Mouse (Mus musculus) liver, embryonic 11.5 days (tissue): ENCODE measurements around the gene Dnah7a. TPM values are rescaled to one million over a fixed set of nuclear protein-coding genes. Genes with fewer than 3 reads are reported as not detected.
A peak's percentile ranks its signal among the peaks of the same experiment; 100 is the strongest.
"Not testable (repeated sequence)": the region's sequence is repeated elsewhere in the genome, so short reads cannot be mapped to it uniquely, and the experiment has no call there.

Experiments used
- ATAC-seq: fragments of 200-750 bp; cut with Nextera tagmentation; replicated peaks from 2 replicates; pipeline ENCODE4 v1.8.0; 2017; ENCODE audit warnings: moderate number of reproducible peaks, mild to moderate bottlenecking, moderate TSS enrichment, moderate library complexity; ENCODE audit not compliant: low FRiP score
- DNase-seq: peaks from one replicate; pipeline ENCODE4 v3.0.0-alpha.2; 2017; ENCODE audit warnings: low spot score
- H3K27ac ChIP-seq: fragments of 300-500 bp; sonication (generic); 2 replicates; pipeline ENCODE4 v1.5.1; 2014; ENCODE audit warnings: mild to moderate bottlenecking, low read depth, low read length, control low read depth
- H3K27me3 ChIP-seq: fragments of 300-500 bp; sonication (generic); replicated peaks from 2 replicates; pipeline ENCODE4 v1.6.1; 2014; ENCODE audit warnings: low read length, mixed read lengths; ENCODE audit not compliant: control insufficient read depth, insufficient read depth
- H3K36me3 ChIP-seq: fragments of 300-500 bp; sonication (generic); 2 replicates; pipeline ENCODE4 v1.6.1; 2014; ENCODE audit warnings: mild to moderate bottlenecking, low read length, moderate library complexity, mixed read lengths; ENCODE audit not compliant: control insufficient read depth, insufficient read depth
- H3K4me1 ChIP-seq: fragments of 300-500 bp; sonication (generic); replicated peaks from 2 replicates; pipeline ENCODE4 v1.6.1; 2014; ENCODE audit warnings: low read length, mixed read lengths; ENCODE audit not compliant: control insufficient read depth, insufficient read depth
- H3K4me2 ChIP-seq: fragments of 300-500 bp; sonication (generic); 2 replicates; pipeline ENCODE4 v1.6.1; 2014; ENCODE audit warnings: mild to moderate bottlenecking, control low read depth, moderate library complexity
- H3K4me3 ChIP-seq: fragments of 300-500 bp; sonication (generic); 2 replicates; pipeline ENCODE4 v1.5.1; 2014; ENCODE audit warnings: low read depth, low read length, control low read depth
- H3K9ac ChIP-seq: fragments of 300-500 bp; sonication (generic); 2 replicates; pipeline ENCODE4 v1.6.1; 2014; ENCODE audit warnings: low read depth, low read length, control low read depth
- H3K9me3 ChIP-seq: fragments of 300-500 bp; sonication (generic); 2 replicates; pipeline ENCODE4 v1.6.1; 2016; ENCODE audit warnings: low read length, inconsistent platforms, mixed read lengths; ENCODE audit not compliant: control insufficient read depth
- WGBS: fragments of 180-500 bp; shearing (Covaris S2); extraction: QIAGEN DNeasy Blood & Tissue Kit; methylation state at CpG from one replicate; pipeline ENCODE4 v1.1.7; 2014; 5-methylcytosine and 5-hydroxymethylcytosine counted together
- microRNA-seq: library from miRNA; unstranded; fragments of <30 nt; microRNA quantifications from one replicate; pipeline ENCODE4, GENCODE M21; 2017; ENCODE audit warnings: borderline number of aligned reads
- polyA plus RNA-seq: library from polyadenylated mRNA; unstranded; fragments of >200 nt; fragmentation: Nextera tagmentation; extraction: Ambion mirVana; gene quantifications from 2 replicates; pipeline ENCODE4 v1.2.1, GENCODE M21; 2014

Dnah7a gene
- polyA plus RNA-seq, 1 experiment from 2014 or later, result 0.48 TPM

GRCm38 (mm10) chr1:53384085-53384688 is 322.4 kb downstream of the Dnah7a start:
- H3K36me3 ChIP-seq, result no peaks in the 10 kb centered on the region
- WGBS, result 81% methylated on average over 6 of the region's 6 CpGs

GRCm38 (mm10) chr1:53377731-53378130 is 328.9 kb downstream of the Dnah7a start:
- Histone ChIP-seq H3K4me3 (no peak overlapping the region), H3K27me3 (no peaks in the 10 kb centered on the region), H3K9me3 (no peaks in the 10 kb centered on the region), H3K4me1 (no peaks in the 10 kb centered on the region), H3K9ac (no peak overlapping the region), H3K36me3 (no peaks in the 10 kb centered on the region), H3K4me2 (no peak overlapping the region), H3K27ac (no peak overlapping the region)
- 73% methylated on average over 3 of the region's 3 CpGs for WGBS
- no peak for ATAC-seq
- DNase-seq, result no peak

More at GRCm38 (mm10) chr1:53384085-53384688, 322.4 kb downstream of the Dnah7a start:
- H3K9me3 ChIP-seq, result no peaks in the 10 kb centered on the region
- no peaks in the 10 kb centered on the region for H3K27me3 ChIP-seq
- no peak overlapping the region for H3K9ac ChIP-seq
- no peak overlapping the region for H3K27ac ChIP-seq
- ATAC-seq (no peak), DNase-seq (no peak)
- no peak overlapping the region for H3K4me3 ChIP-seq
- H3K4me2 ChIP-seq, result no peak overlapping the region
- H3K4me1 ChIP-seq, result no peaks in the 10 kb centered on the region

GRCm38 (mm10) chr1:53375965-53376364 is 330.6 kb downstream of the Dnah7a start:
- H3K9ac ChIP-seq, H3K4me3 ChIP-seq, ATAC-seq, H3K9me3 ChIP-seq, H3K27me3 ChIP-seq, H3K36me3 ChIP-seq, H3K4me2 ChIP-seq, DNase-seq, H3K27ac ChIP-seq, H3K4me1 ChIP-seq: not testable (repeated sequence)
- WGBS, result 79% methylated on average over 2 of the region's 2 CpGs

- DNase-seq (no peak), ATAC-seq (no peak)
- H3K4me1 ChIP-seq, result no peaks in the 10 kb centered on the region
Measured at GRCm38 (mm10) chr1:53358988-53359387, 347.6 kb downstream of the Dnah7a start.

GRCm38 (mm10) chr1:53352327-53353261 is 354.0 kb downstream of the Dnah7a start, which contains the start of the genes Asdurf, Gm28551 and Asnsd1:
Gene Asdurf (minus strand): TSS chr1:53352619.
Gene Gm28551 (minus strand): TSS chr1:53352667.
Gene Asnsd1 (minus strand): TSS chr1:53352752.
- Histone ChIP-seq H3K27ac (peak within 1 kb of the TSS; percentile 86), H3K27me3 (no peaks in the 10 kb centered on the region), H3K9me3 (no peaks in the 10 kb centered on the region), H3K4me3 (peak within 1 kb of the TSS; percentile 92), H3K36me3 (peaks cover 4% of the 10 kb centered on the region; the same call in 1 of the 2 replicates), H3K4me2 (peak within 1 kb of the TSS; percentile 66), H3K9ac (peak within 1 kb of the TSS; percentile 91), H3K4me1 (peaks cover 4% of the 10 kb centered on the region; the same call in 1 of the 2 replicates)
- ATAC-seq, result peak; percentile 100
- WGBS, result under 1% methylated on average over 44 of the region's 44 CpGs
- DNase-seq, result peak; percentile 95

More at GRCm38 (mm10) chr1:53358988-53359387, 347.6 kb downstream of the Dnah7a start:
- no peaks in the 10 kb centered on the region for H3K36me3 ChIP-seq
- H3K9me3 ChIP-seq, result no peaks in the 10 kb centered on the region
- no peak overlapping the region for H3K4me3 ChIP-seq
- H3K9ac ChIP-seq, result no peak overlapping the region
- no peak overlapping the region for H3K27ac ChIP-seq
- no peaks in the 10 kb centered on the region for H3K27me3 ChIP-seq
- H3K4me2 ChIP-seq, result no peak overlapping the region

Small RNA genes lying within 50 kb of the gene (microRNA-seq; reads per million reads assigned to microRNA genes)
- gene Gm25240, result not detected

Other genes with a start within 250 kb of the Dnah7a start
- gene Stk17b, start 78.4 kb upstream of the Dnah7a start, polyA plus RNA-seq, result 15.0 and 18.2 TPM in 2 replicates